Mouse (Mus musculus) neural tube, embryonic 13.5 days (tissue): ENCODE results near the gene Mia2. TPM values are rescaled to one million over a fixed set of nuclear protein-coding genes. Genes with fewer than 3 reads are reported as not detected.

Source experiments
- ATAC-seq: fragments of 200-750 bp; cut with Nextera tagmentation; 2 replicates; pipeline ENCODE4 v1.8.0; 2017; ENCODE audit warnings: low read depth, mild to moderate bottlenecking, moderate TSS enrichment, moderate library complexity
- H3K27ac ChIP-seq: fragments of 300-500 bp; sonication (generic); replicated peaks from 2 replicates; pipeline ENCODE4 v1.5.1; 2015; ENCODE audit warnings: moderate library complexity, mild to moderate bottlenecking, inconsistent platforms
- H3K27me3 ChIP-seq: fragments of 300-500 bp; sonication (generic); 2 replicates; pipeline ENCODE4 v1.6.1; 2015; ENCODE audit warnings: mild to moderate bottlenecking, inconsistent platforms
- H3K36me3 ChIP-seq: fragments of 300-500 bp; sonication (generic); 2 replicates; pipeline ENCODE4 v1.6.1; 2015; ENCODE audit warnings: mild to moderate bottlenecking, inconsistent platforms
- H3K4me1 ChIP-seq: fragments of 300-500 bp; sonication (generic); replicated peaks from 2 replicates; pipeline ENCODE4 v1.6.1; 2015; ENCODE audit warnings: inconsistent platforms
- H3K4me2 ChIP-seq: fragments of 300-500 bp; sonication (generic); 2 replicates; pipeline ENCODE4 v1.6.1; 2015; ENCODE audit warnings: inconsistent platforms, mild to moderate bottlenecking, moderate library complexity
- H3K4me3 ChIP-seq: fragments of 300-500 bp; sonication (generic); 2 replicates; pipeline ENCODE4 v1.5.1; 2015; ENCODE audit warnings: mild to moderate bottlenecking, inconsistent platforms
- H3K9ac ChIP-seq: fragments of 300-500 bp; sonication (generic); 2 replicates; pipeline ENCODE4 v1.6.1; 2015; ENCODE audit warnings: moderate library complexity, mild to moderate bottlenecking, inconsistent platforms
- H3K9me3 ChIP-seq: fragments of 300-500 bp; sonication (generic); 2 replicates; pipeline ENCODE4 v1.6.1; 2016; ENCODE audit warnings: inconsistent platforms
- WGBS: fragments of 180-500 bp; shearing (Covaris S2); methylation state at CpG from one replicate; pipeline ENCODE4 v1.1.7; 2015; 5-methylcytosine and 5-hydroxymethylcytosine counted together
- polyA plus RNA-seq: library from polyadenylated mRNA; unstranded; fragments of >200 nt; fragmentation: Nextera tagmentation; extraction: Ambion mirVana; gene quantifications from 2 replicates; pipeline ENCODE4 v1.2.1, GENCODE M21; 2015

Mia2 gene
- polyA plus RNA-seq, 1 experiment from 2014 or later, result 46.3 TPM

- Histone ChIP-seq H3K4me3 (no peak overlapping the region), H3K27ac (no peak overlapping the region), H3K4me2 (no peak overlapping the region), H3K36me3 (no peaks in the 10 kb centered on the region), H3K9ac (no peak overlapping the region), H3K9me3 (no peaks in the 10 kb centered on the region), H3K4me1 (no peaks in the 10 kb centered on the region), H3K27me3 (no peaks in the 10 kb centered on the region)
- 91% methylated on average over 5 of the region's 5 CpGs for WGBS
- no peak for ATAC-seq
These were observed 10.9 kb downstream of the Mia2 start for GRCm38 (mm10) chr12:59106491-59106890.

- Histone ChIP-seq H3K27me3 (no peaks in the 10 kb centered on the region), H3K9me3 (no peaks in the 10 kb centered on the region), H3K9ac (no peak overlapping the region), H3K4me1 (no peaks in the 10 kb centered on the region), H3K36me3 (no peaks in the 10 kb centered on the region), H3K4me2 (no peak overlapping the region), H3K27ac (no peak overlapping the region), H3K4me3 (no peak overlapping the region)
- no peak for ATAC-seq
- WGBS, result 85% methylated on average over 4 of the region's 4 CpGs
These were observed 12.3 kb downstream of the Mia2 start for GRCm38 (mm10) chr12:59107926-59108325.

DNA sequence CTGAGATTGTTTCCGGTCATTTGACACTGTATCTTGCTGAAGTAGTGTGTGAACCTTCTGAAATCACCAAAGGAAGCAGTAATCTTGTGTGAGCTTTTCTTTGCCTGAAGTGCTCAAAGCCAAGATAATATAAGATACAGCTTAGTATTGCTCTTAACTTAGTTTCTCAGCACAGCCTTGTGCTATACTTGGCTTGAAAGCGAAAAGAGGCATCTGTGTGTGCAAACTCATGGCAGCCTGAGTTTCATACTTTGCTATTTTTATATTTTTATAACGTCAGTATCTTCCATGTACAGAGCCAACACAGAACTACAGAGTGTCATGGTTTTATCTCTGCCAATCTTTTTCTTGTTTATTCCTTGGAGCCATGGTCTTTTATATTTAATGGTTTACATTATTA is 21.6 kb downstream of the Mia2 start:
- Histone ChIP-seq H3K4me2 (no peak overlapping the region), H3K9ac (no peak overlapping the region), H3K36me3 (no peaks in the 10 kb centered on the region), H3K4me3 (no peak overlapping the region), H3K9me3 (no peaks in the 10 kb centered on the region), H3K27me3 (no peaks in the 10 kb centered on the region), H3K27ac (no peak overlapping the region), H3K4me1 (no peaks in the 10 kb centered on the region)
- ATAC-seq, result no peak
- WGBS, result 91% methylated on average over 3 of the region's 3 CpGs

GRCm38 (mm10) chr12:59125426-59125825 is 29.8 kb downstream of the Mia2 start:
- H3K9ac ChIP-seq, result no peak overlapping the region
- no peak overlapping the region for H3K4me3 ChIP-seq
- no peak overlapping the region for H3K27ac ChIP-seq
- WGBS, result 85% methylated on average over 2 of the region's 2 CpGs
- H3K36me3 ChIP-seq, result no peaks in the 10 kb centered on the region
- ATAC-seq, result no peak
- no peaks in the 10 kb centered on the region for H3K27me3 ChIP-seq
- no peaks in the 10 kb centered on the region for H3K9me3 ChIP-seq
- no peak overlapping the region for H3K4me2 ChIP-seq
- peaks cover 8% of the 10 kb centered on the region for H3K4me1 ChIP-seq

- H3K4me1 ChIP-seq, result peaks cover 24% of the 10 kb centered on the region
- no peak for ATAC-seq
- 84% methylated on average over 10 of the region's 10 CpGs for WGBS
- no peaks in the 10 kb centered on the region for H3K9me3 ChIP-seq
- no peak overlapping the region for H3K9ac ChIP-seq
- H3K4me3 ChIP-seq, result no peak overlapping the region
- no peaks in the 10 kb centered on the region for H3K27me3 ChIP-seq
- no peaks in the 10 kb centered on the region for H3K36me3 ChIP-seq
- H3K4me2 ChIP-seq, result no peak overlapping the region
- no peak overlapping the region for H3K27ac ChIP-seq
These were observed 32.9 kb downstream of the Mia2 start for GRCm38 (mm10) chr12:59128501-59128900.

DNA sequence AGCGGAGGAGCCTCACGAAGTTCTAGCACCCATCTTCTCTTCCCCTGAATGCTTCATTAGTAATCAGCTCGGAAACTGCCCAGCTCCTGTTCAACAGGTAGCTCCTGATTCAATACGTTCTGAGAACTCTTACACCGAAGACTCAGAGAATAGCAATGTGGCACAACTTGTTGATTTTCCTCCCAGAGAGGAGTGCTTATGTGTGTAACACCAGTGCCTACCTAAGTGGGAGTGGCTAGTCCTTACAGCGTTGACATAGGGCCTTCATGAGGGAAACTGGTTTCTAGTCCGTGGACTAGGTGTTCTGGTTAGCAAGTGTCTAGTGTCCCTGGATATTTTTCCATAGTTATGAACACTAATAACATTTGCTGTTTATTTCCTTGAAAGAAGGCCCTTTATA is 33.4 kb downstream of the Mia2 start:
- ATAC-seq, result no peak
- no peak overlapping the region for H3K4me2 ChIP-seq
- no peak overlapping the region for H3K27ac ChIP-seq
- no peak overlapping the region for H3K4me3 ChIP-seq
- 64% methylated on average over 7 of the region's 7 CpGs for WGBS
- no peaks in the 10 kb centered on the region for H3K9me3 ChIP-seq
- H3K4me1 ChIP-seq, result peaks cover 29% of the 10 kb centered on the region
- no peaks in the 10 kb centered on the region for H3K36me3 ChIP-seq
- H3K9ac ChIP-seq, result no peak overlapping the region
- H3K27me3 ChIP-seq, result no peaks in the 10 kb centered on the region

- ATAC-seq, result no peak
- Histone ChIP-seq H3K4me1 (peaks cover 29% of the 10 kb centered on the region), H3K9ac (peak overlapping the region; percentile 56), H3K4me3 (peak overlapping the region; percentile 86), H3K4me2 (peak overlapping the region; percentile 79), H3K27me3 (no peaks in the 10 kb centered on the region), H3K36me3 (no peaks in the 10 kb centered on the region), H3K9me3 (no peaks in the 10 kb centered on the region), H3K27ac (peak overlapping the region; percentile 38; the same call in 1 of the 2 replicates)
- WGBS, result 18% methylated on average over 6 of the region's 6 CpGs
These were observed 34.0 kb downstream of the Mia2 start for GRCm38 (mm10) chr12:59129592-59129991.

DNA sequence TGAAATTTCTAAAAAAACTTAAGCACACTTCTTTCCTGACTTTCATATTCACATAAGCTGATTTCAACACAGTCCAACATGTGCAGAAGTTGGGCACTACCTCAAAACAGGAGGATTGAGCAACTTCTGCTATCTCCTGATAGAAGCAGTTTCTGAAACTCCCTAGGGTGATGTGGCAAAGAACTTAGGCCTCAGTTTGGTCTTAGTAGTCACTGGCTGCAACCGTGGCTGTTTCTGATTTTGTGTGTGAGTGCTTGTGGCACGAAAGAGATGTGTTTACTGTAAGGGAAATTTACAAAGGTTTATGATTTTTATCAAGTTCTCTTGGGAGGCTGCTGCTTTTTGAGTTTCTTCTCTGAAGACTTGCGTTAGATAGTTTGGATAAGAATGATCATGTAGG is 34.6 kb downstream of the Mia2 start:
- peak overlapping the region; percentile 88 for H3K9ac ChIP-seq
- peak overlapping the region; percentile 79 for H3K4me2 ChIP-seq
- H3K9me3 ChIP-seq, result no peaks in the 10 kb centered on the region
- H3K27ac ChIP-seq, result peak overlapping the region; percentile 95
- peak overlapping the region; percentile 86 for H3K4me3 ChIP-seq
- ATAC-seq, result no peak
- H3K27me3 ChIP-seq, result no peaks in the 10 kb centered on the region
- H3K4me1 ChIP-seq, result peaks cover 29% of the 10 kb centered on the region
- no peaks in the 10 kb centered on the region for H3K36me3 ChIP-seq
- 17% methylated on average over 3 of the region's 3 CpGs for WGBS

DNA sequence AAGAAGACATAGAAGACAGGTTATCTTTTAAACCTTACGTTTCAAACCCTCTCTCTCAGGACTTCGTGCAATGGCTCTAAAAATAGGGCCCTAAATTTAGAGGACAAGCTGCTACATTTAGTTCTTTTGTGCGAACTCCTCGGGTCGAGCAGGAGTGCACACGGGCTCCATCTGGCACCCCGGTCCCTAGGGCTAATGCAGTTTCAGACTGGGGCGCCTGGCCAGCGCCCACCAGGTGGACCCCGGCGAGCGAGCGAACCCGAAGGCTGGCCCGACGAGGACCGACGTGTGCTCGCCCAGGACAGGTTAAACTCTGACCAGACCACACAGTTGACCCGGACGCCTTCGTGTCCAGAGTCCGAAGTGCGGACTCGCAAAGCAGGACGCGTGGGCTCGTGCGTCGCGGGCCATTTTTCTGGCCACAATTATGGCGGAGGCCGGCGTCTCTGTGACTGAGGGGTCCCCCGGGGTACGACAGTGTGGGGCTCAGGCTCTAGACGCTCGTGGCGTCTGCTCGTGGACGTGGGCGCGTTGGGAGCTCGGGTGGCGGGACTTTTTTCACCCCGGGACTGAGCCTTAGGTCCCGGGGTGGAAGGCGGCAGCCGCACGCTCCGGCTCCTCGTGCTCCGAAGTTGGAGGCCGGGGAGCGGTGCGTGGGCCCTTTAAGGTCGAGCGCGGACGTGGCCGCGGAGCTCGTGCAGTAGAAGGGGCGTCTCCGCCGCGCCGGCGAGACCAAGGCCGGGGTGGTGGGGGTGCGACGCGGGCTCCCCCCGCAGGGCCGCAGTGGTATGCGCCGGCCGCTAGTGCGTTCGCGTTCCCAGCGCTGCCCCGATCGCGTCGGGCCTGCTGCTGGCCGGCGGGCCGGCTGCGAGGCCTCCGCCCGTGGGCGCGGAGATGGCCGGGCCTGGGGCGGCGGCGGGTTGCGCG is 35.3 kb downstream of the Mia2 start:
- Histone ChIP-seq H3K4me1 (peaks cover 29% of the 10 kb centered on the region), H3K4me2 (peak overlapping the region; percentile 79), H3K9ac (peak overlapping the region; percentile 88), H3K27ac (peak overlapping the region; percentile 95), H3K9me3 (no peaks in the 10 kb centered on the region), H3K36me3 (no peaks in the 10 kb centered on the region), H3K4me3 (peak overlapping the region; percentile 86), H3K27me3 (no peaks in the 10 kb centered on the region)
- under 1% methylated on average over 97 of the region's 100 CpGs for WGBS
- ATAC-seq, result peak; percentile 98

GRCm38 (mm10) chr12:59131578-59131946 is 36.0 kb downstream of the Mia2 start:
- 0% methylated on average over 30 of the region's 30 CpGs for WGBS
- peaks cover 29% of the 10 kb centered on the region for H3K4me1 ChIP-seq
- H3K4me2 ChIP-seq, result peak overlapping the region; percentile 79
- H3K27ac ChIP-seq, result peak overlapping the region; percentile 95
- H3K4me3 ChIP-seq, result peak overlapping the region; percentile 86
- H3K36me3 ChIP-seq, result no peaks in the 10 kb centered on the region
- peak; percentile 81 for ATAC-seq
- no peaks in the 10 kb centered on the region for H3K27me3 ChIP-seq
- no peaks in the 10 kb centered on the region for H3K9me3 ChIP-seq
- H3K9ac ChIP-seq, result peak overlapping the region; percentile 88

DNA sequence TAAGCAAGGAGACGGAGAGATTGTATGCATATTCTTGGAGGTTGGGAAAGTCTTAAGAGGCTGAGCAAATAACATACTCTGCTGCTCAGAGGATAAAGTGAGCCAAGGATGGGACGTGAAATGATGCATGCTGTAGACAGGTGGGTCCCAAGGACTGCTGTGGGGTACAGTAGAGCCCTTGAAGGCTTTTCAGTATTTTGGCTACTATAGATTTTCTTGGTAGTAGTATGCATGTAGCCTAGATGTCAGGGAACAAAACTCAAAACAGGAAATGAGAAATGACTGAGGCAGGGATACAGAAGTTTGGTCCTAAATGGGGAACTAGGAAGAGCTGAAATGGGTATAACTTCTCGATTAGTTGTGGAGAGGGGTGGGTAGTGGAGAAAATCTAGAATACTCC is 36.9 kb downstream of the Mia2 start:
- Histone ChIP-seq H3K27ac (no peak overlapping the region), H3K4me1 (peaks cover 29% of the 10 kb centered on the region), H3K9ac (peak overlapping the region; percentile 88), H3K27me3 (no peaks in the 10 kb centered on the region), H3K9me3 (no peaks in the 10 kb centered on the region), H3K4me3 (peak overlapping the region; percentile 86), H3K36me3 (no peaks in the 10 kb centered on the region), H3K4me2 (peak overlapping the region; percentile 79)
- ATAC-seq, result no peak
- 61% methylated on average over 3 of the region's 3 CpGs for WGBS

- Histone ChIP-seq H3K4me2 (peak overlapping the region; percentile 79), H3K4me1 (peaks cover 29% of the 10 kb centered on the region), H3K9me3 (no peaks in the 10 kb centered on the region), H3K27ac (no peak overlapping the region), H3K27me3 (no peaks in the 10 kb centered on the region), H3K36me3 (peaks cover 4% of the 10 kb centered on the region), H3K4me3 (0 out of 2 replicates have a peak overlapping the region, but pooled peaks have one; percentile 2), H3K9ac (no peak overlapping the region)
- no peak for ATAC-seq
- 88% methylated on average over 7 of the region's 7 CpGs for WGBS
These were observed 37.3 kb downstream of the Mia2 start for GRCm38 (mm10) chr12:59132940-59133339.
